Mouse (Mus musculus) heart, embryonic 12.5 days (tissue): ENCODE measurements around the gene Olfr1326-ps1. TPM values are rescaled to one million over a fixed set of nuclear protein-coding genes. Genes with fewer than 3 reads are reported as not detected.

Experiments used
- ATAC-seq: fragments of 200-750 bp; cut with Nextera tagmentation; 2 replicates; pipeline ENCODE4 v1.8.0; 2017; ENCODE audit warnings: moderate TSS enrichment, moderate library complexity; ENCODE audit not compliant: insufficient number of reproducible peaks, low FRiP score
- H3K27ac ChIP-seq: fragments of 300-500 bp; sonication (generic); 2 replicates; pipeline ENCODE4 v1.5.1; 2016; ENCODE audit warnings: mild to moderate bottlenecking, moderate library complexity; ENCODE audit not compliant: poor library complexity, severe bottlenecking
- H3K27me3 ChIP-seq: fragments of 300-500 bp; sonication (generic); replicated peaks from 2 replicates; pipeline ENCODE4 v1.6.1; 2016; ENCODE audit warnings: mild to moderate bottlenecking, moderate library complexity
- H3K36me3 ChIP-seq: fragments of 300-500 bp; sonication (generic); 2 replicates; pipeline ENCODE4 v1.6.1; 2016; ENCODE audit warnings: mild to moderate bottlenecking, moderate library complexity
- H3K4me1 ChIP-seq: fragments of 300-500 bp; sonication (generic); replicated peaks from 2 replicates; pipeline ENCODE4 v1.6.1; 2016; ENCODE audit warnings: mild to moderate bottlenecking
- H3K4me2 ChIP-seq: fragments of 300-500 bp; sonication (generic); 2 replicates; pipeline ENCODE4 v1.6.1; 2016; ENCODE audit warnings: mild to moderate bottlenecking, moderate library complexity
- H3K4me3 ChIP-seq: fragments of 300-500 bp; sonication (generic); 2 replicates; pipeline ENCODE4 v1.5.1; 2016; ENCODE audit warnings: mild to moderate bottlenecking
- H3K9ac ChIP-seq: fragments of 300-500 bp; sonication (generic); 2 replicates; pipeline ENCODE4 v1.6.1; 2016; ENCODE audit warnings: mild to moderate bottlenecking, moderate library complexity
- H3K9me3 ChIP-seq: fragments of 300-500 bp; sonication (generic); replicated peaks from 2 replicates; pipeline ENCODE4 v1.6.1; 2016; ENCODE audit warnings: mild to moderate bottlenecking, moderate library complexity
- WGBS: fragments of 180-500 bp; shearing (Covaris S2); methylation state at CpG from one replicate; pipeline ENCODE4 v1.1.7; 2016; 5-methylcytosine and 5-hydroxymethylcytosine counted together
- polyA plus RNA-seq: library from polyadenylated mRNA; unstranded; fragments of >200 nt; fragmentation: Nextera tagmentation; extraction: Ambion mirVana; gene quantifications from 2 replicates; pipeline ENCODE4 v1.2.1, GENCODE M21; 2016

Olfr1326-ps1 gene
- not detected in 2 replicates for polyA plus RNA-seq

- Histone ChIP-seq H3K27ac (no peak within 1 kb of the TSS), H3K36me3 (no peaks in the 10 kb centered on the region), H3K9ac (no peak within 1 kb of the TSS), H3K4me3 (no peak within 1 kb of the TSS), H3K9me3 (no peaks in the 10 kb centered on the region), H3K4me2 (no peak within 1 kb of the TSS), H3K27me3 (no peaks in the 10 kb centered on the region), H3K4me1 (no peaks in the 10 kb centered on the region)
- no peak for ATAC-seq
Observed at GRCm38 (mm10) chrX:74574788-74575187, at the start of gene Olfr1326-ps1. TSS of gene Olfr1326-ps1 (minus strand) at chrX:74574888.

GRCm38 (mm10) chrX:74592379-74592778 lies 17.7 kb upstream of the Olfr1326-ps1 start, which contains the start of gene Olfr1325:
TSS of gene Olfr1325 (plus strand) at chrX:74592679.
- ATAC-seq = no peak
- Histone ChIP-seq H3K4me2 (no peak within 1 kb of the TSS), H3K36me3 (no peaks in the 10 kb centered on the region), H3K27me3 (no peaks in the 10 kb centered on the region), H3K27ac (no peak within 1 kb of the TSS), H3K9ac (no peak within 1 kb of the TSS), H3K9me3 (no peaks in the 10 kb centered on the region), H3K4me3 (no peak within 1 kb of the TSS), H3K4me1 (no peaks in the 10 kb centered on the region)
- WGBS = 77% methylated on average over 2 of the region's 2 CpGs

Other genes with a start within 250 kb of the Olfr1326-ps1 start
- 9.6 and 9.8 TPM in 2 replicates for gene Plxna3, start 245.8 kb downstream of the Olfr1326-ps1 start, polyA plus RNA-seq
- gene Lage3, start 221.3 kb downstream of the Olfr1326-ps1 start, polyA plus RNA-seq = 93.9 and 95.5 TPM in 2 replicates
- 57.4 and 58.2 TPM in 2 replicates for gene Ubl4a, start 201.7 kb downstream of the Olfr1326-ps1 start, polyA plus RNA-seq
- gene Slc10a3, start 201.5 kb downstream of the Olfr1326-ps1 start, polyA plus RNA-seq = 13.5 and 13.7 TPM in 2 replicates
- gene Fam3a, start 181.6 kb downstream of the Olfr1326-ps1 start, polyA plus RNA-seq = 25.7 and 26.8 TPM in 2 replicates
- 25.6 and 29.4 TPM in 2 replicates for gene Ikbkg, start 181.6 kb downstream of the Olfr1326-ps1 start, polyA plus RNA-seq
- 18.5 TPM in 2 replicates for gene G6pdx, start 145.7 kb downstream of the Olfr1326-ps1 start, polyA plus RNA-seq
- gene Gm6880, start 93.5 kb downstream of the Olfr1326-ps1 start, polyA plus RNA-seq = not detected in 2 replicates
- gene Olfr1325, start 17.8 kb upstream of the Olfr1326-ps1 start, polyA plus RNA-seq = not detected in 2 replicates
- gene Gm5640, start 70.7 kb upstream of the Olfr1326-ps1 start, polyA plus RNA-seq = not detected in 2 replicates
- gene Gm6890, start 166.0 kb upstream of the Olfr1326-ps1 start, polyA plus RNA-seq = not detected in 2 replicates